Mouse (Mus musculus) limb, embryonic 14.5 days (tissue): ENCODE data around the gene Hoxc10. TPM values are rescaled to one million over a fixed set of nuclear protein-coding genes. Genes with fewer than 3 reads are reported as not detected.

Experiments
- ATAC-seq: fragments of 200-750 bp; cut with Nextera tagmentation; 2 replicates; pipeline ENCODE4 v1.8.0; 2017; ENCODE audit warnings: low read depth, moderate number of reproducible peaks, moderate TSS enrichment; ENCODE audit not compliant: low FRiP score
- DNase-seq: peaks from one replicate; pipeline ENCODE4 v3.0.0-alpha.2; 2015; ENCODE audit warnings: low spot score
- H3K27ac ChIP-seq: fragments of 300-500 bp; sonication (generic); replicated peaks from 2 replicates; pipeline ENCODE4 v1.5.1; 2014; ENCODE audit warnings: low read depth, mild to moderate bottlenecking, low read length, moderate library complexity, mixed read lengths
- H3K27me3 ChIP-seq: fragments of 300-500 bp; sonication (generic); 2 replicates; pipeline ENCODE4 v1.6.1; 2014; ENCODE audit warnings: low read length, mixed read lengths; ENCODE audit not compliant: control insufficient read depth, insufficient read depth
- H3K36me3 ChIP-seq: fragments of 300-500 bp; sonication (generic); 2 replicates; pipeline ENCODE4 v1.6.1; 2014; ENCODE audit warnings: mild to moderate bottlenecking, low read length, moderate library complexity, mixed read lengths; ENCODE audit not compliant: control insufficient read depth, insufficient read depth
- H3K4me1 ChIP-seq: fragments of 300-500 bp; sonication (generic); 2 replicates; pipeline ENCODE4 v1.6.1; 2014; ENCODE audit warnings: antibody characterized with exemption, low read length, mixed read lengths; ENCODE audit not compliant: control insufficient read depth, insufficient read depth
- H3K4me2 ChIP-seq: fragments of 300-500 bp; sonication (generic); replicated peaks from 2 replicates; pipeline ENCODE4 v1.6.1; 2014; ENCODE audit warnings: low read depth, mild to moderate bottlenecking, low read length, moderate library complexity; ENCODE audit not compliant: severe bottlenecking
- H3K4me3 ChIP-seq: fragments of 300-500 bp; sonication (generic); replicated peaks from 2 replicates; pipeline ENCODE4 v1.5.1; 2014; ENCODE audit warnings: low read length
- H3K9ac ChIP-seq: fragments of 300-500 bp; sonication (generic); 2 replicates; pipeline ENCODE4 v1.6.1; 2014; ENCODE audit warnings: mild to moderate bottlenecking, low read depth, low read length, moderate library complexity; ENCODE audit not compliant: severe bottlenecking
- H3K9me3 ChIP-seq: fragments of 300-500 bp; sonication (generic); 2 replicates; pipeline ENCODE4 v1.6.1; 2016; ENCODE audit warnings: low read length; ENCODE audit not compliant: control insufficient read depth
- POLR2A ChIP-seq: fragments of 200-500 bp; IDR thresholded peaks from 2 replicates; pipeline ENCODE4 v1.8.0; 2012; ENCODE audit warnings: inconsistent platforms, mild to moderate bottlenecking, moderate library complexity, borderline replicate concordance; ENCODE audit not compliant: insufficient read depth, insufficient read length; ENCODE audit errors: extremely low read depth
- WGBS: fragments of 180-500 bp; shearing (Covaris S2); extraction: QIAGEN DNeasy Blood & Tissue Kit; methylation state at CpG from one replicate; pipeline ENCODE4 v1.1.7; 2014; 5-methylcytosine and 5-hydroxymethylcytosine counted together
- polyA plus RNA-seq, 2 experiments: library from polyadenylated mRNA; depleted of rRNA in 1 of 2; stranded (reverse) in 1 of 2; unstranded in 1 of 2; fragments of >200 nt; fragmentation: Nextera tagmentation in 1 of 2; extraction: Ambion mirVana in 1 of 2; gene quantifications; 2 replicates each; pipeline versions ENCODE4 v1.2.1 to v1.2.3; 2012 to 2014

The Hoxc10 gene
- polyA plus RNA-seq, 2 experiments = 5.8 to 14.3 TPM

DNA sequence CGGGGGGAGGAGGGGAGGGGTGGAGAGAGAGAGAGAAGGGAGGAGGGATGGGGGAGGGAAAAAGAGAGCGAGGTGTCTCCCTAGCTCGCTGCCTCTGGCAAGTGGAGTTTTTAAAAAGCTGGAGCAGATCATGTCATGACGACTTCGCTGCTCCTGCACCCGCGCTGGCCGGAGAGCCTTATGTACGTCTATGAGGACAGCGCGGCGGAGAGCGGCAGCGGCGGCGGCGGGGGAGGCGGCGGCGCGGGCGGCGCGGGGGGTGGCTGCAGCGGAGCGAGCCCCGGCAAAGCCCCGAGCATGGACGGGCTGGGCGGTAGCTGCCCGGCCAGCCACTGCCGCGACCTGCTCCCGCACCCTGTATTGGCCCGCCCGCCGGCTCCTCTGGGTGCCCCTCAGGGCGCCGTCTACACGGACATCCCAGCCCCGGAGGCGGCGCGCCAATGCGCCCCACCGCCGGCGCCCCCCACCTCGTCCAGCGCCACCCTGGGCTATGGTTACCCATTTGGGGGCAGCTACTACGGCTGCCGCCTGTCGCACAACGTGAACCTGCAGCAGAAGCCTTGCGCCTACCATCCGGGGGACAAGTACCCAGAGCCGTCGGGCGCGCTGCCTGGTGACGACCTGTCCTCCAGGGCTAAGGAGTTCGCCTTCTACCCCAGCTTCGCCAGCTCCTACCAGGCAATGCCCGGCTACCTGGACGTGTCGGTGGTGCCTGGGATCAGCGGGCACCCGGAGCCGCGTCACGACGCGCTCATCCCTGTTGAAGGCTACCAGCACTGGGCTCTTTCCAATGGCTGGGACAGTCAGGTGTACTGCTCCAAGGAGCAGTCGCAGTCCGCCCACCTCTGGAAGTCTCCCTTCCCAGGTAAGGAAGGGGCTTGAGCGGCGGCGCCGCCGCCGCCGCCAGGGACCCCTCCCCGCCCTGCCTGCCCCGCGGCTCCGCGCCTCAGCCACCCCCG, 45.3 kb upstream of the Hoxc10 start, which contains the start of gene Hoxc13:
Gene Hoxc13 (plus strand): TSS at position 51 of the 959 bp plus-strand sequence.
- DNase-seq (no peak), ATAC-seq (peak; percentile 23; the same call in 1 of the 2 replicates)

DNA sequence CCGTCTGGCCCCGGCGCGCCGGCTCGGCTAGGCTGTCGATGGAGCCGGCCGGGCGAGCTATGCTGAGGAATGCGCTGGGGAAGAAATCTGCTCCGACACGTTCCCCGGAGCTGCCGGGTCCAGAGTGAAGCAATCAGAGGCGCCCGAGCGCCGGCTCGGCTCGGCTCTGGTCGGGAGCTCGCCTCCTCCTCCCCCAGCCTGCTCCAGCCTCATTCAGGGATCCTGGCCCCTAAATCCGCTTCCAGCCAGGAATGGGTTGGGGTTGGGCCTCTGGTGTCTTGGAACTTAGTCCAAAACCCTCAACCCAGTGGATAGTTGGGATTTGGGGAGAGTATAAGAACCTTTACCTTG, 44.6 kb upstream of the Hoxc10 start:
- DNase-seq = no peak
- 0 out of 2 replicates have a peak, but pooled peaks have one; percentile 30 for ATAC-seq
- H3K4me3 ChIP-seq = peak overlapping the region; percentile 31
- H3K4me1 ChIP-seq = no peaks in the 10 kb centered on the region; the same call in 1 of the 2 replicates
- peaks cover 96% of the 10 kb centered on the region for H3K27me3 ChIP-seq
- peak overlapping the region; percentile 34; the same call in 1 of the 2 replicates for H3K4me2 ChIP-seq
- H3K9ac ChIP-seq = no peak overlapping the region
- H3K27ac ChIP-seq = no peak overlapping the region
- no peaks in the 10 kb centered on the region for H3K9me3 ChIP-seq
- TF ChIP-seq POLR2A = no peak
- H3K36me3 ChIP-seq = no peaks in the 10 kb centered on the region
- 0% methylated on average over 16 of the region's 24 CpGs for WGBS

More for the DNA sequence above, 45.3 kb upstream of the Hoxc10 start, which contains the start of gene Hoxc13:
- no peak within 1 kb of the TSS for H3K27ac ChIP-seq
- no peak within 1 kb of the TSS for H3K9ac ChIP-seq
- no peaks in the 10 kb centered on the region for H3K36me3 ChIP-seq
- no peak for TF ChIP-seq POLR2A
- H3K4me1 ChIP-seq = no peaks in the 10 kb centered on the region; the same call in 1 of the 2 replicates
- no peaks in the 10 kb centered on the region for H3K9me3 ChIP-seq
- under 1% methylated on average over 35 of the region's 88 CpGs for WGBS
- H3K4me2 ChIP-seq = peak within 1 kb of the TSS; percentile 34; the same call in 1 of the 2 replicates
- peaks cover 96% of the 10 kb centered on the region for H3K27me3 ChIP-seq
- H3K4me3 ChIP-seq = peak within 1 kb of the TSS; percentile 31

DNA sequence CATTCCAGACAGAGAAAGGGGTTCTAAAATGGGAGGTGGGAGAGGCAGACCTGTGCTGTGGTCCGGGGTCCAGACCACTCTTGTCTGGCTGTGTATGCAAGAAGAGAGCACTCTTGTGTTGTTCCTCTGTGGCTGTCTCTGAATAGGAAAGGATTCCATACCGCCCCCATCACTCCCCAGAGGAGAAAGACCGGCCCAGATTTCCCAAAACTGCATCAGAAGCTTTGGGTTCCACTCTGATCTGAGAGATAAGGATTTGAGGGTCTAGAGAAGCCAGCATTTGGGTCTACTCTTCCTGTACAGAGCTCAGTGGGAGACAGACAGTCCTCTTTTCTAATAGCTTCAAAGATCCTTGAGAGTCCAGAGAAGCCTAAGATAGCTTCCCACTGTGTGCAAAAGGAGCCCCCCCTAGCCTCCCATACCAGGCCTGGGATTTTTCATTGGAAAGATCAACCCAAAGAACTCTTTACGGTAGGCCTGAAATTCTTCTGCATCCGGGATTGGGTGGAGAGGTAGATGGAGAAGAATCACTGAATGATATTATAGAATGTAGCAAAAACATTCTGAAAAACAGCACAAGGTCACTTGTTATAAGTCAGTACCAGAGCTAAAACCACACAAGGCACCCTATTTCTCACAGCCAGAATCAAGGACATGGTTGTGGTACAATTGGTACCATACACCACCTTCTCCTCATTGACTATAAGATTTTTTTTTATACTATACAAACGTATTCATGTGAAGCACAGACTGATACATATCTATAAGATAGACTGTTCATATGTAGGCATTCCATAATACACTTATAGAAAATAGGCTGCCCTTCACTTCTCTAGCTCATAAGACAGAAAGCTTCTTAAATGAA, 43.7 kb upstream of the Hoxc10 start:
- no peak overlapping the region for H3K4me2 ChIP-seq
- H3K4me3 ChIP-seq = no peak overlapping the region
- peaks cover 96% of the 10 kb centered on the region for H3K27me3 ChIP-seq
- H3K4me1 ChIP-seq = no peaks in the 10 kb centered on the region; the same call in 1 of the 2 replicates
- H3K9me3 ChIP-seq = no peaks in the 10 kb centered on the region
- no peak overlapping the region for H3K9ac ChIP-seq
- no peaks in the 10 kb centered on the region for H3K36me3 ChIP-seq
- no peak for TF ChIP-seq POLR2A
- 12% methylated on average over 6 of the region's 6 CpGs for WGBS
- no peak for ATAC-seq
- no peak for DNase-seq
- H3K27ac ChIP-seq = no peak overlapping the region

DNA sequence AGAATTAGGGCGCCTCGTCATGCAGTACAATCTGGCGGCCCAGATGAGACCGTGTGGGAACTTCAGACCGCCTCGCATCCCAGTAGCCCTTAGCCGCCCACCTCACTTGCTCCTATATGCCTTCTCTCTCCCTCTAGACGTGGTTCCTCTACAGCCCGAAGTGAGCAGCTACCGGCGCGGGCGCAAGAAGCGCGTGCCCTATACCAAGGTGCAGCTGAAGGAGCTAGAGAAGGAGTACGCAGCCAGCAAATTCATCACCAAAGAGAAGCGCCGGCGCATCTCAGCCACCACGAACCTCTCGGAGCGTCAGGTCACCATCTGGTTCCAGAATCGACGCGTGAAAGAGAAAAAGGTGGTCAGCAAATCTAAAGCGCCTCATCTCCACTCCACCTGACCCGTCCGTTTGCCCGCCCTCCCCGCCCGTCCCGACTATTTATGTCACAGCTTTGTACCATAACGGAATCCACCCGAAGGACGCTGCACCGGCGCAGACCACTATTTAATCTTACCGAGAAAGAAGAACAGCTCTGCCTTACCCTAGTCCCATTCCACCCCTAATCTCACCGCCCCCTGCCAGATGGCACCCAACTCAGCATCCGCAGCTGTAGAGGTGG, 39.5 kb upstream of the Hoxc10 start:
- no peak overlapping the region for H3K4me2 ChIP-seq
- no peaks in the 10 kb centered on the region for H3K4me1 ChIP-seq
- no peak overlapping the region for H3K27ac ChIP-seq
- no peaks in the 10 kb centered on the region for H3K9me3 ChIP-seq
- DNase-seq (no peak), ATAC-seq (no peak)
- no peaks in the 10 kb centered on the region for H3K36me3 ChIP-seq
- H3K27me3 ChIP-seq = peaks cover 95% of the 10 kb centered on the region
- TF ChIP-seq POLR2A = no peak
- no peak overlapping the region for H3K9ac ChIP-seq
- WGBS = 5% methylated on average over 40 of the region's 40 CpGs
- H3K4me3 ChIP-seq = no peak overlapping the region
